Mouse (Mus musculus) cerebellum, postnatal 36 days (tissue): Measurements from ENCODE around the gene Fgf12.

Experiments used
- DNase-seq, 2 experiments: peaks; one replicate each; pipeline ENCODE4 v3.0.0; 2021 to 2022; ENCODE audit warnings: mixed read lengths in 2 of 2

The Fgf12 gene

GRCm38 (mm10) chr16:28752638-28753118, at the start of gene Fgf12:
Fgf12 (minus strand) TSS chr16:28753068.
- DNase-seq = peak; percentile 58 to 66

GRCm38 (mm10) chr16:28793115-28793514, 40.2 kb upstream of the Fgf12 start:
- DNase-seq = peak; percentile 50 to 59

GRCm38 (mm10) chr16:28770276-28770675, 17.4 kb upstream of the Fgf12 start:
- no peak for DNase-seq

GRCm38 (mm10) chr16:28761417-28761976, 8.6 kb upstream of the Fgf12 start:
- peak; percentile 54 to 80 for DNase-seq

GRCm38 (mm10) chr16:28753124-28753917, 453 bp upstream of the Fgf12 start:
- peak; percentile 92 to 94 for DNase-seq

GRCm38 (mm10) chr16:28734461-28734860, 18.4 kb downstream of the Fgf12 start:
- DNase-seq = no peak

GRCm38 (mm10) chr16:28726792-28727191, 26.1 kb downstream of the Fgf12 start:
- no peak for DNase-seq

- no peak for DNase-seq
Observed at GRCm38 (mm10) chr16:28706623-28707022, 46.2 kb downstream of the Fgf12 start.

GRCm38 (mm10) chr16:28700346-28700745, 52.5 kb downstream of the Fgf12 start:
- DNase-seq = peak; percentile 18 to 24

- no peak for DNase-seq
Observed at GRCm38 (mm10) chr16:28696851-28697250, 56.0 kb downstream of the Fgf12 start.

- no peak for DNase-seq
Observed at GRCm38 (mm10) chr16:28694113-28694899, 58.6 kb downstream of the Fgf12 start.

- peak; percentile 40 to 44 for DNase-seq
Observed at GRCm38 (mm10) chr16:28688861-28689385, 63.9 kb downstream of the Fgf12 start.

- DNase-seq = no peak
Observed at GRCm38 (mm10) chr16:28681625-28682024, 71.2 kb downstream of the Fgf12 start.

- DNase-seq = no peak
Observed at GRCm38 (mm10) chr16:28668815-28669347, 84.0 kb downstream of the Fgf12 start.

GRCm38 (mm10) chr16:28652640-28653039, 100.2 kb downstream of the Fgf12 start:
- peak; percentile 62 to 70 for DNase-seq

- DNase-seq = peak in 1 of 2 experiments; percentile 13
Observed at GRCm38 (mm10) chr16:28650589-28650988, 102.3 kb downstream of the Fgf12 start.

- DNase-seq = no peak
Observed at GRCm38 (mm10) chr16:28645030-28645429, 107.8 kb downstream of the Fgf12 start.

GRCm38 (mm10) chr16:28631721-28632120, 121.1 kb downstream of the Fgf12 start:
- DNase-seq = no peak

GRCm38 (mm10) chr16:28630771-28631484, 121.9 kb downstream of the Fgf12 start:
- DNase-seq = no peak

GRCm38 (mm10) chr16:28626259-28626658, 126.6 kb downstream of the Fgf12 start:
- DNase-seq = no peak

GRCm38 (mm10) chr16:28625689-28626088, 127.2 kb downstream of the Fgf12 start:
- no peak for DNase-seq

- DNase-seq = no peak
Observed at GRCm38 (mm10) chr16:28614412-28614811, 138.5 kb downstream of the Fgf12 start.
